Mouse (Mus musculus): Measurements from ENCODE around the gene Dgkh. TPM values are rescaled to one million over a fixed set of nuclear protein-coding genes. Genes with fewer than 3 reads are reported as not detected.
"Not testable (repeated sequence)": the region's sequence is repeated elsewhere in the genome, so short reads cannot be mapped to it uniquely, and the experiment has no call there.

The Dgkh gene
- polyA plus RNA-seq, 1 experiment from 2014 or later: 0.94 TPM

- peak overlapping the region; percentile 35 for H3K9ac ChIP-seq (ENCODE audit: low read depth, low read length)
- peak overlapping the region; percentile 87 for H3K4me2 ChIP-seq (replicated peaks; ENCODE audit: low read depth)
- H3K27me3 ChIP-seq (replicated peaks; ENCODE audit: control insufficient read depth, insufficient read depth, low read length): no peaks in the 10 kb centered on the region; the same call in 1 of the 2 replicates
- H3K4me3 ChIP-seq (ENCODE audit: low read depth, low read length): peak overlapping the region; percentile 48
- 3% methylated on average over 26 of the region's 26 CpGs for WGBS
- ATAC-seq: no peak
- no peaks in the 10 kb centered on the region for H3K36me3 ChIP-seq (ENCODE audit: control insufficient read depth, insufficient read depth)
- peak overlapping the region; percentile 21; the same call in 1 of the 2 replicates for H3K27ac ChIP-seq (ENCODE audit: low read depth, low read length)
- 0 out of 2 replicates have a peak, but pooled peaks have one; percentile 0 for TF ChIP-seq CTCF (IDR thresholded peaks at IDR 0.05; ENCODE audit: low read depth)
- no peaks in the 10 kb centered on the region for H3K4me1 ChIP-seq (replicated peaks; ENCODE audit: control insufficient read depth, insufficient read depth, low read length)
- H3K9me3 ChIP-seq (ENCODE audit: control insufficient read depth): no peaks in the 10 kb centered on the region
These were observed 7.1 kb downstream of the Dgkh start for GRCm38 (mm10) chr14:78725307-78725956.

GRCm38 (mm10) chr14:78724414-78725306 lies 7.9 kb downstream of the Dgkh start:
- H3K27ac ChIP-seq (ENCODE audit: low read depth, low read length): peak overlapping the region; percentile 21; the same call in 1 of the 2 replicates
- peak overlapping the region; percentile 87 for H3K4me2 ChIP-seq (replicated peaks; ENCODE audit: low read depth)
- no peaks in the 10 kb centered on the region for H3K4me1 ChIP-seq (replicated peaks; ENCODE audit: control insufficient read depth, insufficient read depth, low read length)
- H3K9me3 ChIP-seq (ENCODE audit: control insufficient read depth): no peaks in the 10 kb centered on the region
- no peak for ATAC-seq
- H3K36me3 ChIP-seq (ENCODE audit: control insufficient read depth, insufficient read depth): no peaks in the 10 kb centered on the region
- peak overlapping the region; percentile 35; the same call in 1 of the 2 replicates for H3K9ac ChIP-seq (ENCODE audit: low read depth, low read length)
- WGBS: 2% methylated on average over 52 of the region's 52 CpGs
- peak; percentile 57 for TF ChIP-seq CTCF (IDR thresholded peaks at IDR 0.05; ENCODE audit: low read depth)
- H3K4me3 ChIP-seq (ENCODE audit: low read depth, low read length): peak overlapping the region; percentile 48
- no peaks in the 10 kb centered on the region for H3K27me3 ChIP-seq (replicated peaks; ENCODE audit: control insufficient read depth, insufficient read depth, low read length)

- H3K27me3 ChIP-seq (replicated peaks; ENCODE audit: control insufficient read depth, insufficient read depth, low read length); H3K4me3 ChIP-seq (ENCODE audit: low read depth, low read length); H3K9me3 ChIP-seq (ENCODE audit: control insufficient read depth); H3K9ac ChIP-seq (ENCODE audit: low read depth, low read length); ATAC-seq; H3K4me1 ChIP-seq (replicated peaks; ENCODE audit: control insufficient read depth, insufficient read depth, low read length); H3K27ac ChIP-seq (ENCODE audit: low read depth, low read length); H3K4me2 ChIP-seq (replicated peaks; ENCODE audit: low read depth); H3K36me3 ChIP-seq (ENCODE audit: control insufficient read depth, insufficient read depth): not testable (repeated sequence)
- WGBS: 88% methylated on average over 4 of the region's 4 CpGs
These were observed 8.9 kb downstream of the Dgkh start for GRCm38 (mm10) chr14:78723655-78724054.

DNA sequence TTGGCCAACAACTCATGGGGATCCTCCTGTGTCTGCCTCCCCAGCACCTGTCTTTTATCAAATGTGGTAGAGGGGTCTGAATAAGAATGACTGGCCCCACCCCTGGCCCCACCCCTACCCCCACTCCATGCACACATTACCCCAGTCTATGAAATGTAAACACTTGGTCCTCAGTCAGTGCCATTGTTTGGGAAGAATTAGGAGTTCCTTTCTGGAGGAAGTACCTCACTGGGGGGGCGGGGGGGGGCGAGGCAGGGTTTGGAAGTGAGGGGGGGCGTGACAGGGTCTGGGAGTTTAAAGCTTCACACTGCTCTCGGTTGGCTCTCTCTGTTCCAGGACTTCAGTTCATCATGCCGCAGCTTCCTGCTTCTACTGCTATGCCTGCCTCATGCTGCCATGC lies 10.5 kb downstream of the Dgkh start:
- Histone ChIP-seq H3K4me2 (replicated peaks; ENCODE audit: low read depth) (no peak overlapping the region), H3K9me3 (ENCODE audit: control insufficient read depth) (no peaks in the 10 kb centered on the region), H3K9ac (ENCODE audit: low read depth, low read length) (no peak overlapping the region), H3K27me3 (replicated peaks; ENCODE audit: control insufficient read depth, insufficient read depth, low read length) (no peaks in the 10 kb centered on the region), H3K27ac (ENCODE audit: low read depth, low read length) (no peak overlapping the region), H3K4me3 (ENCODE audit: low read depth, low read length) (no peak overlapping the region), H3K4me1 (replicated peaks; ENCODE audit: control insufficient read depth, insufficient read depth, low read length) (no peaks in the 10 kb centered on the region), H3K36me3 (ENCODE audit: control insufficient read depth, insufficient read depth) (no peaks in the 10 kb centered on the region)
- WGBS: 79% methylated on average over 5 of the region's 5 CpGs
- TF ChIP-seq CTCF (IDR thresholded peaks at IDR 0.05; ENCODE audit: low read depth): no peak
- no peak for ATAC-seq

- no peaks in the 10 kb centered on the region for H3K9me3 ChIP-seq (ENCODE audit: control insufficient read depth)
- 87% methylated on average over 7 of the region's 7 CpGs for WGBS
- H3K27me3 ChIP-seq (replicated peaks; ENCODE audit: control insufficient read depth, insufficient read depth, low read length): no peaks in the 10 kb centered on the region
- H3K36me3 ChIP-seq (ENCODE audit: control insufficient read depth, insufficient read depth): no peaks in the 10 kb centered on the region
- no peak overlapping the region for H3K4me2 ChIP-seq (replicated peaks; ENCODE audit: low read depth)
- H3K27ac ChIP-seq (ENCODE audit: low read depth, low read length): no peak overlapping the region
- no peak for TF ChIP-seq CTCF (IDR thresholded peaks at IDR 0.05; ENCODE audit: low read depth)
- H3K9ac ChIP-seq (ENCODE audit: low read depth, low read length): no peak overlapping the region
- no peak overlapping the region for H3K4me3 ChIP-seq (ENCODE audit: low read depth, low read length)
- H3K4me1 ChIP-seq (replicated peaks; ENCODE audit: control insufficient read depth, insufficient read depth, low read length): no peaks in the 10 kb centered on the region
- no peak for ATAC-seq
These were observed 16.5 kb downstream of the Dgkh start for GRCm38 (mm10) chr14:78716035-78716434.

GRCm38 (mm10) chr14:78712565-78713148 lies 19.9 kb downstream of the Dgkh start:
- no peaks in the 10 kb centered on the region for H3K9me3 ChIP-seq (ENCODE audit: control insufficient read depth)
- no peak overlapping the region for H3K9ac ChIP-seq (ENCODE audit: low read depth, low read length)
- H3K4me1 ChIP-seq (replicated peaks; ENCODE audit: control insufficient read depth, insufficient read depth, low read length): no peaks in the 10 kb centered on the region
- no peak overlapping the region for H3K4me2 ChIP-seq (replicated peaks; ENCODE audit: low read depth)
- no peak for TF ChIP-seq CTCF (IDR thresholded peaks at IDR 0.05; ENCODE audit: low read depth)
- no peaks in the 10 kb centered on the region for H3K27me3 ChIP-seq (replicated peaks; ENCODE audit: control insufficient read depth, insufficient read depth, low read length)
- H3K27ac ChIP-seq (ENCODE audit: low read depth, low read length): no peak overlapping the region
- WGBS: 65% methylated on average over 20 of the region's 20 CpGs
- H3K4me3 ChIP-seq (ENCODE audit: low read depth, low read length): no peak overlapping the region
- no peak for ATAC-seq
- no peaks in the 10 kb centered on the region for H3K36me3 ChIP-seq (ENCODE audit: control insufficient read depth, insufficient read depth)
